Mouse (Mus musculus): ENCODE measurements around the gene Camkk1. TPM values are rescaled to one million over a fixed set of nuclear protein-coding genes. Genes with fewer than 3 reads are reported as not detected.

The Camkk1 gene
- polyA plus RNA-seq, 1 experiment = 90.0 TPM

DNA sequence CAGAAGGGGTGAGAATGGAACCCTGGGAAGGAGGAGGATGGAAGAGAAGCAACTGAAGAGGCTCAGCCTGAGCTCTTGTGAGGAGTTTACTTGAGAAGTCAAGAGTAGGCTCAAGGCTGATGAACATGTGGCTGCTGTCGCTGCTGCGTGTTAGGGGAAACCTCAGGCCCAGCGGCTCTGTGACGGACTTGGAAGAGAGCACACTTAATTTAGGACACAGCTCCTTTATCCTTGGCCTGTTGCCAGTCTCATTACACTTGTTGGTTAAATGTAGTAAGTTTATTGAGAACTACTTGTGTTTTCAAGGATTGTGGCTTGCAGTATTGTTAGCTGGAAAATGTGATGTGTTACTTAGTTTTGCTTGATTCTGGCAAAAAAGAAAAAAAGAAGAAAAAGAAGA is 57.9 kb downstream of the Camkk1 start:
- H3K27ac ChIP-seq (ENCODE audit: insufficient read depth, low read length) = no peak overlapping the region

DNA sequence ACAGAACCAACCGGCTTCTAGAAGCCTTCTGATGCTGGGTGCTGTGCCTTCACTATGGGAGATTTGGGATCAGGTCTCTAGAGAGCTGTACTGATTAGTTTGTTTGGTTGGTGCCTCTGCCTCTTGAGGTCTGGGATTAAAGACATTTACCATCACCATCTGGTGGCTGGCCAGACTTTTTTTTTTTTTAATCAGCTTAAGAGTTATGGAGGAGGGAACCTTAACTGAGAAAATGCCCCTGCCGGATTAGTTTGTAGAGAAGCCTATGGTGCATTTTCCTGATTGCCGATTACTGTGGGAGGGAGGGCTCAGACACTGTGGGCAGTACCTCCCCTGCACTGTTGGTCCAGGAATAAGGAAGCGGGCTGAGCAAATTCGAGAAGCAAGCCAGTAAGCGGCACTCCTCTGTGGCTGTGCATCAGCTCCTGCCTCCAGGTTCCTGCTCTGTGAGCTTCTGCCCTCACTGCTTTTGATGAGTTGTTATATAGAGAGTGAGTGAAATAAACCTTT is 58.5 kb downstream of the Camkk1 start:
- TF ChIP-seq CTCF (IDR thresholded peaks at IDR 0.05; ENCODE audit: extremely low read depth, insufficient read depth, low read length) = no peak
- no peak for TF ChIP-seq POLR2A (IDR thresholded peaks at IDR 0.05; ENCODE audit: extremely low read depth, insufficient read depth, low read length)
- H3K27ac ChIP-seq (ENCODE audit: insufficient read depth, low read length) = no peak overlapping the region

More for the DNA sequence above, 57.9 kb downstream of the Camkk1 start:
- no peak overlapping the region for H3K4me3 ChIP-seq (ENCODE audit: insufficient read depth, low read length)
- TF ChIP-seq POLR2A (IDR thresholded peaks at IDR 0.05; ENCODE audit: extremely low read depth, insufficient read depth, low read length) = no peak
- TF ChIP-seq CTCF (IDR thresholded peaks at IDR 0.05; ENCODE audit: extremely low read depth, insufficient read depth, low read length) = no peak
- H3K4me1 ChIP-seq (ENCODE audit: control insufficient read depth, insufficient read depth, low read length) = no peaks in the 10 kb centered on the region; the same call in 1 of the 2 replicates

DNA sequence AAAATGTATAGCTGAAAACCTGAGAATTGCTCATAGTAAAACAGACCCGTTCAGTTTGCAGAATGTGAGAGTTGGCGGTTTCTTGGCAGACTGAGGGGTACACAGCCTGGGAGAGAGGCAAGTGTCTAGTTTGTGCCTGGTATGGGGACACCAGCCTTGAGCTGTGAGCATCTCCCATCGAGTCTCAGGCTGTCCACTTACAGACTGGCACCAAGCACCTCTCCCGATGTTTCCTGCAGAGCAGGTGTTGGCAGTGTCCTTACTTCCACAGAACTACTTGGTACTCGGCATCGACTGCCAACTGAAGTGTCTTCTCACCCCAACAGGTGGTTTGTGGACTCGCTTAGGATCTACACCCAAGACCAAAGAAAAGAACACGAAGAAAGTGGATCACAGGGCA is 59.8 kb downstream of the Camkk1 start:
- H3K4me3 ChIP-seq (ENCODE audit: insufficient read depth, low read length) = no peak overlapping the region
- H3K4me1 ChIP-seq (ENCODE audit: control insufficient read depth, insufficient read depth, low read length) = no peaks in the 10 kb centered on the region; the same call in 1 of the 2 replicates
- H3K27ac ChIP-seq (ENCODE audit: insufficient read depth, low read length) = no peak overlapping the region
- TF ChIP-seq POLR2A (IDR thresholded peaks at IDR 0.05; ENCODE audit: extremely low read depth, insufficient read depth, low read length) = no peak
- TF ChIP-seq CTCF (IDR thresholded peaks at IDR 0.05; ENCODE audit: extremely low read depth, insufficient read depth, low read length) = no peak

More for the DNA sequence above, 58.5 kb downstream of the Camkk1 start:
- Histone ChIP-seq H3K4me1 (ENCODE audit: control insufficient read depth, insufficient read depth, low read length) (no peaks in the 10 kb centered on the region; the same call in 1 of the 2 replicates), H3K4me3 (ENCODE audit: insufficient read depth, low read length) (no peak overlapping the region)

DNA sequence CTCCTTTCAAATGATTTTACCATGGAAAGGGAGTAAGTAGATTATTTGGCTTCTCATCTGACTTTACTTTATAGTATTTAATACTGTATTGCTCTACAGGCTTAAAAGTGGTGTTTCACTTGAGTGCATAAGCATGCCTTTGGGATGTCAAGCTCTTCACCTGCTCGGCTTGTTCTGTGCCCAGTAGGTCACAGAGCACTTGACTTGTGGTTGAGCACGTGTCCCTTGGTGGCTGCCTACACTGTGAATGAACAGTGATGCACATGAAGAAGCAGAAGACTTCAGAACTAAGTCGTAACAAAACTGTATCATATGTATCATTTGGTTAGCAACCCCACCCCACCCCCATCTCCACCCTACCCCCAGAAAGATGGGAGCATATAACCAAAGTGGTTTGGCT is 61.5 kb downstream of the Camkk1 start:
- no peak for TF ChIP-seq CTCF (IDR thresholded peaks at IDR 0.05; ENCODE audit: extremely low read depth, insufficient read depth, low read length)
- no peak for TF ChIP-seq POLR2A (IDR thresholded peaks at IDR 0.05; ENCODE audit: extremely low read depth, insufficient read depth, low read length)
- H3K4me1 ChIP-seq (ENCODE audit: control insufficient read depth, insufficient read depth, low read length) = no peaks in the 10 kb centered on the region; the same call in 1 of the 2 replicates
- H3K27ac ChIP-seq (ENCODE audit: insufficient read depth, low read length) = no peak overlapping the region
- H3K4me3 ChIP-seq (ENCODE audit: insufficient read depth, low read length) = no peak overlapping the region

DNA sequence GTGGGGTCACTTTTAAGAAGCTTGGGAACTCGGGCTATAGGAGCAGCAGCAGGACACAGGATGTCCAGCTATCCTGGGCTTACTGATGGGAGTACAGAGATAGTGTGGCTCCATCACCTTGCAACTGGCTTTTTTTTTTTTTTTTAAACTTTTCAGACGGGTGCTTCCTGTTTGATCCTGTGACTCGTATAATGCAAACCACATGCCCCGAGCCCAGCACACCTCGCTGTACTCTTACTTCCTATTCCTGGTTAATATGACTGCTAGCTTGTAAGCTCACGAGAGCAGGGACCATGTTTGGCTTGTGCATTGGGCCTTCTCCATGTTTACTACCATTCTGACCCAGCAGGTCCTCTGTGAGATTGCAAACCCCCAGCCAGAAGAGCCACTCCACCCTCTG is 65.5 kb downstream of the Camkk1 start:
- Histone ChIP-seq H3K4me1 (ENCODE audit: control insufficient read depth, insufficient read depth, low read length) (no peaks in the 10 kb centered on the region), H3K27ac (ENCODE audit: insufficient read depth, low read length) (0 out of 2 replicates have a peak overlapping the region, but pooled peaks have one; percentile 43)
- TF ChIP-seq CTCF (IDR thresholded peaks at IDR 0.05; ENCODE audit: extremely low read depth, insufficient read depth, low read length) (no peak), POLR2A (IDR thresholded peaks at IDR 0.05; ENCODE audit: extremely low read depth, insufficient read depth, low read length) (no peak)

DNA sequence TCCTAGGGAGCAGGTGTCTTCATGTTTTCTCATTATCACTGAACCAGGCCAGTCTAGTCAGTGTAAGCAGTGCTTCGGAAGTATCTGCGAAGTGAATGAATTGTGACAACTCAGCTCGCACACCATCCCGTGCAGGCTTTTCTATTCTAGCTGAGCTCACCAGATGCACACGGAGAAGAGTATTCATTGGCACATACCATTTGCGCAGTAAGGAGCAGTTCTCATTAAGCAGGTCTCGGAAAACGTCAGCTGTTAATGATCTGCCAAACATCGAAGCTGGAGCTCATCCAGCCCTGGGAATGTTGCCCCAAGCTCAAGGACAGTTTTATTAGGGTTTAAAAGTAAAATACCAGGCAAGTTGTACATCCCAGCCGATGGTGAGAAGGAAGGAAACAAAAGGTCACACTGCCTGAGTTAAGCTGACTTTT is 66.0 kb downstream of the Camkk1 start:
- Histone ChIP-seq H3K4me3 (ENCODE audit: insufficient read depth, low read length) (no peak overlapping the region), H3K27ac (ENCODE audit: insufficient read depth, low read length) (peak overlapping the region; percentile 43; the same call in 1 of the 2 replicates), H3K4me1 (ENCODE audit: control insufficient read depth, insufficient read depth, low read length) (no peaks in the 10 kb centered on the region)
- TF ChIP-seq POLR2A (IDR thresholded peaks at IDR 0.05; ENCODE audit: extremely low read depth, insufficient read depth, low read length) = no peak

More for the DNA sequence above, 65.5 kb downstream of the Camkk1 start:
- no peak overlapping the region for H3K4me3 ChIP-seq (ENCODE audit: insufficient read depth, low read length)

DNA sequence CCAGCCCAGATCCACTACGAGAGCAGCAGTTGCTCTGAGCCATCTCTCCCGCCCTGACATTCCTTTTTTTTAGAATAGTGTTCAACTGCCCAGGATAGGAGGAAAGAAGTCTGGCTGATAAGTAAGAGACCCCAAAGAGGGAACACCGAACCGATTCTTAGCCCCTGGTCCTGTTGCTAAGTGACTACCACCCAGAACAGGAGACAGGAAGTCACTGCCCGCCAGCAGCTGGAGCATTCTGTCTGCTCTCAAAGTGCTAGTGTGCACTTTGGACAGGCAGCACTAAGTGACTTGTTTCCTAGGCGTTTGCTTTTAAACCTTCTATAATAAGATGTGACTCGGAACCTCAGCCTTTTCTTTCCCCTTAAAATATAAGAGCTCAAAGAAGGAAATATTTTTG is 66.6 kb downstream of the Camkk1 start:
- no peak overlapping the region for H3K4me3 ChIP-seq (ENCODE audit: insufficient read depth, low read length)
- TF ChIP-seq CTCF (IDR thresholded peaks at IDR 0.05; ENCODE audit: extremely low read depth, insufficient read depth, low read length) = no peak
- TF ChIP-seq POLR2A (IDR thresholded peaks at IDR 0.05; ENCODE audit: extremely low read depth, insufficient read depth, low read length) = no peak
- no peak overlapping the region for H3K27ac ChIP-seq (ENCODE audit: insufficient read depth, low read length)
- H3K4me1 ChIP-seq (ENCODE audit: control insufficient read depth, insufficient read depth, low read length) = no peaks in the 10 kb centered on the region

DNA sequence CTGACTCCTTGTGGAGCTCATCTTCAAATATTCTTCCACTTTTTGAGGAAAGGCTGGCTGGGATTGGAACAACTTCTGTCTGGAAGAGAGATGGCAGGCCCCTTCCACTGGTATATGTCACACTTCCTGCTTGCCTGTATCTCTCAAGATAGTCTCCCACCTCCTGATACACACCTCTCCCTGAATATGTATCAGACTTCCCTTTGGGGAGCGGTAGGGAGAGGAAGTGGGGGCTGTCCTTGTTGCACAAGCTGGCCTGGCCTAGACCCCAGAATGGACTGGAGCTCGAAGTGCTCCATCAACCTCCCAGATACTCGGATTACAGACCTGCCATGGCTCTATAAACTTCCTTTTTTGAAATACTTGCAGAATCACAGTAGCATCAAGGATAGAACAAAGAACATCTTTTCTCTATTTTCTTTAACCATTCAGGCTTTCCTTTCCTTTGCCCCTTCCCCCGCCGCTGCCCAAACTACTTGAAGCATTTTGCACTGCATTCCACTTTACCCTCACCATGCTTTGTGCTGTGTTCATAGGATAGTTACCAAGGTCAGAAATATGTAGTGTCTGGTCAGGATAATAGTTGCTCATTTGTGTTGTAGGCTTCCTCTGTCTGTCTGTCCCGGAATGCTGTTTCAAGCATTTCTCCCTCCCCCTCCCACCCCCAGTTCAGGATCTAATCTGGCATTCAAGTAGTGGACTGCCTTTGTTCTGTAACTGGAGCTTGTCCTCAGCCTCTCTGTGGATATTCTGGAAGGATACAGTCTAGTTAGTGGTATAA is 69.1 kb downstream of the Camkk1 start:
- no peak for TF ChIP-seq CTCF (IDR thresholded peaks at IDR 0.05; ENCODE audit: extremely low read depth, insufficient read depth, low read length)
- no peak for TF ChIP-seq POLR2A (IDR thresholded peaks at IDR 0.05; ENCODE audit: extremely low read depth, insufficient read depth, low read length)
- H3K27ac ChIP-seq (ENCODE audit: insufficient read depth, low read length) = no peak overlapping the region
- no peaks in the 10 kb centered on the region for H3K4me1 ChIP-seq (ENCODE audit: control insufficient read depth, insufficient read depth, low read length)
- no peak overlapping the region for H3K4me3 ChIP-seq (ENCODE audit: insufficient read depth, low read length)

DNA sequence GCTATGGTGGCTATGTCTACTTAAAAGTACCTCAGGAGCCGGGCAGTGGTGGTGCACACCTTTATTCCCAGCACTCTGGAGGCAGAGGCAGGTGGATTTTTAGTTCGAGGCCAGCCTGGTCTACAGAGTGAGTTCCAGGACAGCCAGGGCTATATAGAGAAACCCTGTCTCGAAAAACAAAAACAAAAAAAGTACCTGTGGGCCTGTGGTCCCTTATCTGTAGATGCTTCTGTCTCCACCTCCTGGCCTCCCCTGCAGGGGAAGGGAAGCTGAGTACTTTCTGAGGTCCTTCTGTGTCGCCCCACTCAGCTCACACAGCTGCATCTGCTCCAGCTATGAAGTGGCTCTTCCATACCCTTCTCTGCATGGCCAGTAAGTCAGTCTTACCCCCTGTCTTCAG is 71.5 kb downstream of the Camkk1 start, which contains the start of gene Itgae:
Itgae (plus strand) TSS at position 301 of the 400 bp plus-strand sequence.
- Histone ChIP-seq H3K4me3 (ENCODE audit: insufficient read depth, low read length) (no peak within 1 kb of the TSS), H3K27ac (ENCODE audit: insufficient read depth, low read length) (no peak within 1 kb of the TSS), H3K4me1 (ENCODE audit: control insufficient read depth, insufficient read depth, low read length) (no peaks in the 10 kb centered on the region)
- TF ChIP-seq CTCF (IDR thresholded peaks at IDR 0.05; ENCODE audit: extremely low read depth, insufficient read depth, low read length) (no peak), POLR2A (IDR thresholded peaks at IDR 0.05; ENCODE audit: extremely low read depth, insufficient read depth, low read length) (no peak)

DNA sequence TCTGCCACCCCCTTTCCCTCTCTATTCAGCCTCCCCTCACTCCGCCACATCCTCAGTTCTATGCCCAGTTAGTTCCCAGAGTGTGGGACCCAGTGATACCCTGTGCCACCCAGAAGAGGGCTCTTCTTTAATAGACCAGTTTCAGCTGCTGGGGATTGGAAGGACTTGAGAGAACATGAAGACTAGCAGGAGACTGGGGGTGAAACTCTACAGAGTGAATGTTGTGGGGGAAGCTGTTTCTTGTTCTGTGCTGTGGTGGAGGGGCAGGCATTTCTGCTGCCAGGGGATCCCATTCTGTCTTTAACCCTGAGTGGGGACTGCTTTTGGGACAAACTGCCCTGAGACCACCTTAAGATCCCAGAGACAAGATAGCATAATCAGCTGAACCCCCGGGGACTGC is 72.0 kb downstream of the Camkk1 start:
- Histone ChIP-seq H3K27ac (ENCODE audit: insufficient read depth, low read length) (no peak overlapping the region), H3K4me3 (ENCODE audit: insufficient read depth, low read length) (no peak overlapping the region), H3K4me1 (ENCODE audit: control insufficient read depth, insufficient read depth, low read length) (no peaks in the 10 kb centered on the region)
- no peak for TF ChIP-seq CTCF (IDR thresholded peaks at IDR 0.05; ENCODE audit: extremely low read depth, insufficient read depth, low read length)
- no peak for TF ChIP-seq POLR2A (IDR thresholded peaks at IDR 0.05; ENCODE audit: extremely low read depth, insufficient read depth, low read length)

Other genes with a start within 250 kb of the Camkk1 start
- gene Cyb5d2, start 222.9 kb upstream of the Camkk1 start, polyA plus RNA-seq (2012; rRNA removed) = 14.5 and 15.2 TPM in 2 replicates
- gene Zzef1, start 222.8 kb upstream of the Camkk1 start, polyA plus RNA-seq (2012; rRNA removed) = 28.1 and 29.2 TPM in 2 replicates
- 4.4 and 4.6 TPM in 2 replicates for gene Atp2a3, start 57.8 kb upstream of the Camkk1 start, polyA plus RNA-seq (2012; rRNA removed)
- gene P2rx1, start 19.9 kb upstream of the Camkk1 start, polyA plus RNA-seq (2012; rRNA removed) = 0.52 and 0.78 TPM in 2 replicates
- 4.5 and 4.7 TPM in 2 replicates for gene Ncbp3, start 28.8 kb downstream of the Camkk1 start, polyA plus RNA-seq (2012; rRNA removed)
- gene Itgae, start 71.6 kb downstream of the Camkk1 start, polyA plus RNA-seq (2012; rRNA removed) = 0.21 and 0.25 TPM in 2 replicates
- gene Haspin, start 119.3 kb downstream of the Camkk1 start, polyA plus RNA-seq (2012; rRNA removed) = 0.13 and 0.15 TPM in 2 replicates
- 0.35 and 0.68 TPM in 2 replicates for gene P2rx5, start 141.4 kb downstream of the Camkk1 start, polyA plus RNA-seq (2012; rRNA removed)
- gene Emc6, start 158.0 kb downstream of the Camkk1 start, polyA plus RNA-seq (2012; rRNA removed) = 62.8 and 69.7 TPM in 2 replicates
- 13.3 and 13.6 TPM in 2 replicates for gene Tax1bp3, start 158.1 kb downstream of the Camkk1 start, polyA plus RNA-seq (2012; rRNA removed)
- 23.5 and 24.5 TPM in 2 replicates for gene Ctns, start 180.0 kb downstream of the Camkk1 start, polyA plus RNA-seq (2012; rRNA removed)
- 4.1 and 4.4 TPM in 2 replicates for gene Shpk, start 180.5 kb downstream of the Camkk1 start, polyA plus RNA-seq (2012; rRNA removed)
- 0.13 and 0.19 TPM in 2 replicates for gene Trpv1, start 215.3 kb downstream of the Camkk1 start, polyA plus RNA-seq (2012; rRNA removed)
- 0.52 and 0.62 TPM in 2 replicates for gene Trpv3, start 248.4 kb downstream of the Camkk1 start, polyA plus RNA-seq (2012; rRNA removed)